Mouse (Mus musculus) neural tube, embryonic 13.5 days (tissue): ENCODE data around the gene Rpp25l. TPM values are rescaled to one million over a fixed set of nuclear protein-coding genes. Genes with fewer than 3 reads are reported as not detected.

Experiments used
- polyA plus RNA-seq: library from polyadenylated mRNA; unstranded; fragments of >200 nt; fragmentation: Nextera tagmentation; extraction: Ambion mirVana; gene quantifications from 2 replicates; pipeline ENCODE4 v1.2.1, GENCODE M21; 2015

Gene Rpp25l
- polyA plus RNA-seq, 1 experiment from 2014 or later, result 62.6 TPM

Other genes starting within 250 kb of the Rpp25l start
- 2.3 and 2.8 TPM in 2 replicates for gene Kif24, start 248.6 kb downstream of the Rpp25l start, polyA plus RNA-seq
- gene Nudt2, start 248.4 kb downstream of the Rpp25l start, polyA plus RNA-seq, result 57.0 and 62.7 TPM in 2 replicates
- 5.7 and 6.5 TPM in 2 replicates for gene AI464131, start 210.5 kb downstream of the Rpp25l start, polyA plus RNA-seq
- 6.8 and 8.7 TPM in 2 replicates for gene 1110017D15Rik, start 196.2 kb downstream of the Rpp25l start, polyA plus RNA-seq
- gene Fam219a, start 144.0 kb downstream of the Rpp25l start, polyA plus RNA-seq, result 14.7 and 18.8 TPM in 2 replicates
- gene Dnaic1, start 143.8 kb downstream of the Rpp25l start, polyA plus RNA-seq, result 0.87 and 1.0 TPM in 2 replicates
- gene Enho, start 73.2 kb downstream of the Rpp25l start, polyA plus RNA-seq, result 79.3 and 81.9 TPM in 2 replicates
- 28.9 and 29.7 TPM in 2 replicates for gene Cntfr, start 16.4 kb downstream of the Rpp25l start, polyA plus RNA-seq
- gene Il11ra1, start 13.5 kb downstream of the Rpp25l start, polyA plus RNA-seq, result 53.6 and 60.2 TPM in 2 replicates
- 278 and 317 TPM in 2 replicates for gene Dctn3, start 9.6 kb upstream of the Rpp25l start, polyA plus RNA-seq
- 1.6 and 2.2 TPM in 2 replicates for gene Arid3c, start 17.6 kb upstream of the Rpp25l start, polyA plus RNA-seq
- gene Galt, start 41.7 kb upstream of the Rpp25l start, polyA plus RNA-seq, result 35.4 and 38.0 TPM in 2 replicates
- gene Sigmar1, start 42.6 kb upstream of the Rpp25l start, polyA plus RNA-seq, result 75.1 and 75.2 TPM in 2 replicates
- 204 and 212 TPM in 2 replicates for gene Ccl27a, start 60.7 kb upstream of the Rpp25l start, polyA plus RNA-seq
- not detected in 2 replicates for gene Gm21541, start 190.1 kb upstream of the Rpp25l start, polyA plus RNA-seq
- gene Gm20878, start 228.0 kb upstream of the Rpp25l start, polyA plus RNA-seq, result 7.0 and 7.8 TPM in 2 replicates